Mouse (Mus musculus): ENCODE data around the gene Ctu2.

- TF ChIP-seq CTCF (IDR thresholded peaks at IDR 0.05; ENCODE audit: insufficient read depth, low read length) (no peak), POLR2A (IDR thresholded peaks at IDR 0.05; ENCODE audit: borderline replicate concordance, extremely low read depth, low read depth, low read length) (no peak)
Measured at GRCm38 (mm10) chr8:122436146-122436545, 39.8 kb upstream of the Ctu2 start.
